Mouse (Mus musculus): ENCODE results near the gene Rapgefl1. TPM values are rescaled to one million over a fixed set of nuclear protein-coding genes. Genes with fewer than 3 reads are reported as not detected.
A peak's percentile ranks its signal among the peaks of the same experiment; 100 is the strongest.

Gene Rapgefl1
- polyA plus RNA-seq, 1 experiment from 2014 or later: 2.2 TPM

GRCm38 (mm10) chr11:98839402-98839801 lies 2.8 kb downstream of the Rapgefl1 start:
- peak; percentile 34; the same call in 1 of the 2 replicates for ATAC-seq (replicated peaks; ENCODE audit: low FRiP score, low TSS enrichment, low read depth)
- no peak overlapping the region for H3K4me3 ChIP-seq (ENCODE audit: low read depth, low read length)
- H3K27me3 ChIP-seq (replicated peaks; ENCODE audit: control insufficient read depth, insufficient read depth, low read length): peaks cover 19% of the 10 kb centered on the region
- DNase-seq (ENCODE audit: low spot score): no peak
- no peaks in the 10 kb centered on the region for H3K36me3 ChIP-seq (ENCODE audit: control insufficient read depth, insufficient read depth, low read length)
- no peaks in the 10 kb centered on the region for H3K9me3 ChIP-seq (ENCODE audit: control insufficient read depth, low read length)
- H3K27ac ChIP-seq (ENCODE audit: low read depth): no peak overlapping the region
- WGBS: 43% methylated on average over 6 of the region's 6 CpGs
- no peak overlapping the region for H3K4me2 ChIP-seq (ENCODE audit: low read length)
- no peak overlapping the region for H3K9ac ChIP-seq (ENCODE audit: low read length)
- peaks cover 8% of the 10 kb centered on the region; the same call in 1 of the 2 replicates for H3K4me1 ChIP-seq (replicated peaks; ENCODE audit: control insufficient read depth, insufficient read depth, low read length)

GRCm38 (mm10) chr11:98839897-98840296 lies 3.3 kb downstream of the Rapgefl1 start:
- Histone ChIP-seq H3K4me3 (ENCODE audit: low read depth, low read length) (no peak overlapping the region), H3K27ac (ENCODE audit: low read depth) (no peak overlapping the region), H3K36me3 (ENCODE audit: control insufficient read depth, insufficient read depth, low read length) (no peaks in the 10 kb centered on the region), H3K9me3 (ENCODE audit: control insufficient read depth, low read length) (no peaks in the 10 kb centered on the region), H3K9ac (ENCODE audit: low read length) (no peak overlapping the region), H3K4me1 (replicated peaks; ENCODE audit: control insufficient read depth, insufficient read depth, low read length) (peaks cover 8% of the 10 kb centered on the region; the same call in 1 of the 2 replicates), H3K27me3 (replicated peaks; ENCODE audit: control insufficient read depth, insufficient read depth, low read length) (peaks cover 19% of the 10 kb centered on the region), H3K4me2 (ENCODE audit: low read length) (no peak overlapping the region)
- no peak for DNase-seq (ENCODE audit: low spot score)
- ATAC-seq (replicated peaks; ENCODE audit: low FRiP score, low TSS enrichment, low read depth): no peak
- 63% methylated on average over 10 of the region's 10 CpGs for WGBS

GRCm38 (mm10) chr11:98846016-98846415 lies 9.4 kb downstream of the Rapgefl1 start:
- ATAC-seq (replicated peaks; ENCODE audit: low FRiP score, low TSS enrichment, low read depth) (no peak), DNase-seq (ENCODE audit: low spot score) (no peak)
- no peaks in the 10 kb centered on the region for H3K27me3 ChIP-seq (replicated peaks; ENCODE audit: control insufficient read depth, insufficient read depth, low read length)
- H3K9ac ChIP-seq (ENCODE audit: low read length): no peak overlapping the region
- WGBS: 60% methylated on average over 13 of the region's 13 CpGs
- no peak overlapping the region for H3K27ac ChIP-seq (ENCODE audit: low read depth)
- no peak overlapping the region for H3K4me2 ChIP-seq (ENCODE audit: low read length)
- no peaks in the 10 kb centered on the region for H3K36me3 ChIP-seq (ENCODE audit: control insufficient read depth, insufficient read depth, low read length)
- H3K4me1 ChIP-seq (replicated peaks; ENCODE audit: control insufficient read depth, insufficient read depth, low read length): peaks cover 7% of the 10 kb centered on the region; the same call in 1 of the 2 replicates
- H3K9me3 ChIP-seq (ENCODE audit: control insufficient read depth, low read length): no peaks in the 10 kb centered on the region
- H3K4me3 ChIP-seq (ENCODE audit: low read depth, low read length): no peak overlapping the region

GRCm38 (mm10) chr11:98846865-98847604 lies 10.4 kb downstream of the Rapgefl1 start:
- H3K36me3 ChIP-seq (ENCODE audit: control insufficient read depth, insufficient read depth, low read length): no peaks in the 10 kb centered on the region
- DNase-seq (ENCODE audit: low spot score) (no peak), ATAC-seq (replicated peaks; ENCODE audit: low FRiP score, low TSS enrichment, low read depth) (peak; percentile 51; the same call in 1 of the 2 replicates)
- no peak overlapping the region for H3K4me3 ChIP-seq (ENCODE audit: low read depth, low read length)
- no peak overlapping the region for H3K9ac ChIP-seq (ENCODE audit: low read length)
- no peaks in the 10 kb centered on the region for H3K27me3 ChIP-seq (replicated peaks; ENCODE audit: control insufficient read depth, insufficient read depth, low read length)
- H3K4me1 ChIP-seq (replicated peaks; ENCODE audit: control insufficient read depth, insufficient read depth, low read length): peaks cover 7% of the 10 kb centered on the region; the same call in 1 of the 2 replicates
- no peaks in the 10 kb centered on the region for H3K9me3 ChIP-seq (ENCODE audit: control insufficient read depth, low read length)
- H3K4me2 ChIP-seq (ENCODE audit: low read length): no peak overlapping the region
- 55% methylated on average over 19 of the region's 19 CpGs for whole genome bisulfite sequencing
- H3K27ac ChIP-seq (ENCODE audit: low read depth): no peak overlapping the region

- no peak for DNase-seq (ENCODE audit: low spot score)
- Histone ChIP-seq H3K4me3 (ENCODE audit: low read depth, low read length) (no peak overlapping the region), H3K4me2 (ENCODE audit: low read length) (no peak overlapping the region), H3K9me3 (ENCODE audit: control insufficient read depth, low read length) (no peaks in the 10 kb centered on the region), H3K27me3 (replicated peaks; ENCODE audit: control insufficient read depth, insufficient read depth, low read length) (no peaks in the 10 kb centered on the region), H3K36me3 (ENCODE audit: control insufficient read depth, insufficient read depth, low read length) (no peaks in the 10 kb centered on the region), H3K4me1 (replicated peaks; ENCODE audit: control insufficient read depth, insufficient read depth, low read length) (peaks cover 7% of the 10 kb centered on the region; the same call in 1 of the 2 replicates), H3K27ac (ENCODE audit: low read depth) (no peak overlapping the region), H3K9ac (ENCODE audit: low read length) (no peak overlapping the region)
- 17% methylated on average over 19 of the region's 19 CpGs for WGBS
- no peak; the same call in 1 of the 2 replicates for ATAC-seq (replicated peaks; ENCODE audit: low FRiP score, low TSS enrichment, low read depth)
Measured at GRCm38 (mm10) chr11:98849196-98849894, 12.8 kb downstream of the Rapgefl1 start.

- Histone ChIP-seq H3K36me3 (ENCODE audit: control insufficient read depth, insufficient read depth, low read length) (no peaks in the 10 kb centered on the region), H3K9me3 (ENCODE audit: control insufficient read depth, low read length) (no peaks in the 10 kb centered on the region), H3K4me1 (replicated peaks; ENCODE audit: control insufficient read depth, insufficient read depth, low read length) (peaks cover 7% of the 10 kb centered on the region; the same call in 1 of the 2 replicates), H3K27ac (ENCODE audit: low read depth) (no peak overlapping the region), H3K9ac (ENCODE audit: low read length) (no peak overlapping the region), H3K4me2 (ENCODE audit: low read length) (no peak overlapping the region), H3K27me3 (replicated peaks; ENCODE audit: control insufficient read depth, insufficient read depth, low read length) (no peaks in the 10 kb centered on the region), H3K4me3 (ENCODE audit: low read depth, low read length) (no peak overlapping the region)
- no peak for ATAC-seq (replicated peaks; ENCODE audit: low FRiP score, low TSS enrichment, low read depth)
- WGBS: 72% methylated on average over 26 of the region's 26 CpGs
- no peak for DNase-seq (ENCODE audit: low spot score)
Measured at GRCm38 (mm10) chr11:98850100-98851093, 13.8 kb downstream of the Rapgefl1 start.

GRCm38 (mm10) chr11:98854116-98854515 lies 17.5 kb downstream of the Rapgefl1 start:
- H3K27ac ChIP-seq (ENCODE audit: low read depth): no peak overlapping the region
- H3K9ac ChIP-seq (ENCODE audit: low read length): no peak overlapping the region
- no peak for DNase-seq (ENCODE audit: low spot score)
- no peak overlapping the region for H3K4me2 ChIP-seq (ENCODE audit: low read length)
- H3K9me3 ChIP-seq (ENCODE audit: control insufficient read depth, low read length): no peaks in the 10 kb centered on the region
- no peaks in the 10 kb centered on the region for H3K27me3 ChIP-seq (replicated peaks; ENCODE audit: control insufficient read depth, insufficient read depth, low read length)
- no peak for ATAC-seq (replicated peaks; ENCODE audit: low FRiP score, low TSS enrichment, low read depth)
- H3K4me1 ChIP-seq (replicated peaks; ENCODE audit: control insufficient read depth, insufficient read depth, low read length): peaks cover 6% of the 10 kb centered on the region; the same call in 1 of the 2 replicates
- no peaks in the 10 kb centered on the region for H3K36me3 ChIP-seq (ENCODE audit: control insufficient read depth, insufficient read depth, low read length)
- no peak overlapping the region for H3K4me3 ChIP-seq (ENCODE audit: low read depth, low read length)
- 93% methylated on average over 8 of the region's 8 CpGs for WGBS

- no peak overlapping the region for H3K27ac ChIP-seq (ENCODE audit: low read depth)
- H3K9ac ChIP-seq (ENCODE audit: low read length): no peak overlapping the region
- 84% methylated on average over 2 of the region's 2 CpGs for WGBS
- no peak overlapping the region for H3K4me2 ChIP-seq (ENCODE audit: low read length)
- DNase-seq (ENCODE audit: low spot score) (no peak), ATAC-seq (replicated peaks; ENCODE audit: low FRiP score, low TSS enrichment, low read depth) (no peak)
- no peak overlapping the region for H3K4me3 ChIP-seq (ENCODE audit: low read depth, low read length)
- H3K36me3 ChIP-seq (ENCODE audit: control insufficient read depth, insufficient read depth, low read length): no peaks in the 10 kb centered on the region
- no peaks in the 10 kb centered on the region for H3K27me3 ChIP-seq (replicated peaks; ENCODE audit: control insufficient read depth, insufficient read depth, low read length)
- no peaks in the 10 kb centered on the region for H3K9me3 ChIP-seq (ENCODE audit: control insufficient read depth, low read length)
- peaks cover under 1% of the 10 kb centered on the region; the same call in 1 of the 2 replicates for H3K4me1 ChIP-seq (replicated peaks; ENCODE audit: control insufficient read depth, insufficient read depth, low read length)
Measured at GRCm38 (mm10) chr11:98854659-98855058, 18.1 kb downstream of the Rapgefl1 start.

All from intestine, embryonic 14.5 days (tissue).